Mouse (Mus musculus) G1E-ER4 (cell line): ENCODE measurements around the gene Zyx. TPM values are rescaled to one million over a fixed set of nuclear protein-coding genes. Genes with fewer than 3 reads are reported as not detected.
A peak's percentile ranks its signal among the peaks of the same experiment; 100 is the strongest.

Experiments used
- GATA1 ChIP-seq: IDR thresholded peaks from one replicate; pipeline ENCODE4 v1.8.0; 2012; ENCODE audit warnings: low read length, inconsistent platforms
- polyA plus RNA-seq: library from polyadenylated mRNA; stranded (reverse); fragments of >175 nt; gene quantifications from 2 replicates; pipeline ENCODE4 v1.2.3, GENCODE M21; 2012

Zyx gene
- polyA plus RNA-seq, 1 experiment, result 522 TPM

- no peak for TF ChIP-seq GATA1
Measured at GRCm38 (mm10) chr6:42344255-42344654, 5.2 kb upstream of the Zyx start.

GRCm38 (mm10) chr6:42348281-42349005, 987 bp upstream of the Zyx start:
- TF ChIP-seq GATA1, result no peak

- no peak for TF ChIP-seq GATA1
Measured at GRCm38 (mm10) chr6:42349006-42349425, 414 bp upstream of the Zyx start.

- TF ChIP-seq GATA1, result no peak
Measured at GRCm38 (mm10) chr6:42350021-42350967, 864 bp downstream of the Zyx start.

- TF ChIP-seq GATA1, result no peak
Measured at GRCm38 (mm10) chr6:42350968-42351775, 1.7 kb downstream of the Zyx start.

GRCm38 (mm10) chr6:42351776-42352485, 2.5 kb downstream of the Zyx start:
- TF ChIP-seq GATA1, result no peak

- no peak for TF ChIP-seq GATA1
Measured at GRCm38 (mm10) chr6:42352486-42352846, 3.0 kb downstream of the Zyx start.

- peak; percentile 43 for TF ChIP-seq GATA1
Measured at GRCm38 (mm10) chr6:42353180-42353579, 3.8 kb downstream of the Zyx start.

GRCm38 (mm10) chr6:42354076-42355019, 4.9 kb downstream of the Zyx start:
- no peak for TF ChIP-seq GATA1

- TF ChIP-seq GATA1, result no peak
Measured at GRCm38 (mm10) chr6:42355366-42355765, 5.9 kb downstream of the Zyx start.

- TF ChIP-seq GATA1, result no peak
Measured at GRCm38 (mm10) chr6:42355794-42356600, 6.6 kb downstream of the Zyx start.

- TF ChIP-seq GATA1, result no peak
Measured at GRCm38 (mm10) chr6:42356913-42357312, 7.5 kb downstream of the Zyx start.

GRCm38 (mm10) chr6:42357901-42358300, 8.5 kb downstream of the Zyx start:
- no peak for TF ChIP-seq GATA1
